Mouse (Mus musculus): ENCODE results near the gene Specc1. TPM values are rescaled to one million over a fixed set of nuclear protein-coding genes. Genes with fewer than 3 reads are reported as not detected.

Gene Specc1
- polyA plus RNA-seq, 1 experiment from 2014 or later: 8.7 TPM

DNA sequence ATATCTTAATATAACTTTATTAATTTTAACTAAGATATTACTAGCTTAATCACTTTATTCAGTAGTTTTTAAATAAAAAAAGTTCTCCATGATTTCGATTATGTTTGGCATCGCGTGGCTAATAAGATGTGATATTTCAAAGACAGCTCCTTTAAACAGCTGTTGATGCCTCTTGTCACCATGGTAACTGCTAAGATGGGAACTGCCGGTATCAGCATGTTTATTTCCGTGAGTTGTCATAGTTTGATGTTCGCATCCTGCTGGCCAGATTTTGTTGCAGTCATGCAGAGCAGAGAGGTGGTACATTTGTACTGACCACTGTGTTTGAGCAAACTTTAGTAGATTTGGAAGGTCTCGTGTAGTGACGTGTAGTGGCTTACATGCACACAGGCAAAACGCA is 33.1 kb downstream of the Specc1 start:
- 59% methylated on average over 9 of the region's 9 CpGs for WGBS
- Histone ChIP-seq H3K4me2 (ENCODE audit: low read length) (no peak overlapping the region), H3K27ac (no peak overlapping the region), H3K36me3 (ENCODE audit: insufficient read depth, low read length) (no peaks in the 10 kb centered on the region), H3K4me1 (replicated peaks; ENCODE audit: insufficient read depth, low read length) (no peaks in the 10 kb centered on the region), H3K27me3 (ENCODE audit: insufficient read depth, low read length) (no peaks in the 10 kb centered on the region), H3K9ac (ENCODE audit: low read depth, low read length) (no peak overlapping the region), H3K9me3 (replicated peaks; ENCODE audit: low read length) (no peaks in the 10 kb centered on the region), H3K4me3 (replicated peaks; ENCODE audit: low read depth, low read length) (no peak overlapping the region)
- ATAC-seq (replicated peaks; ENCODE audit: low FRiP score, low read depth): no peak
- no peak for TF ChIP-seq CTCF (IDR thresholded peaks at IDR 0.05; ENCODE audit: low read depth)
- peak; percentile 37 for DNase-seq (ENCODE audit: low spot score)

DNA sequence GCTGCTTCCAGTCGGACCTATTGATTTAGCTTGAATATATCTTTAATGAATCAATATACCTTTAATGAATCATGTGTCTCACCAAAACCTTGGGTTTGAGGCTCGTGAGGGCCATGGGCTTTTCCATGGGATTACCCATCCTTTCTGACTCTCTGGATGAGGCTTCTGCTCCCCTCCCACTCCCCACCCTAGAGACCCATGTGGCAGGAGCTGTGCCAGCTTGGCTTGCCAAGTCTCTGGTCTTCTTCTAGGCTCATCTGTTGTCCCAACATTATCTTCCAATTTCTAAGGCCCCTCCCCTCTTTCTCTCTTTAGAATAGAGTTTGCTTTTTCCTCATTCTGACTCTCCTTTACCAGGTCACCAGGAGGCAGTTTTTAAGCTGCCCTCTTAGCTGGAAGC is 35.0 kb downstream of the Specc1 start:
- DNase-seq (ENCODE audit: low spot score) (no peak), ATAC-seq (replicated peaks; ENCODE audit: low FRiP score, low read depth) (no peak)
- no peaks in the 10 kb centered on the region for H3K9me3 ChIP-seq (replicated peaks; ENCODE audit: low read length)
- H3K36me3 ChIP-seq (ENCODE audit: insufficient read depth, low read length): no peaks in the 10 kb centered on the region
- no peaks in the 10 kb centered on the region for H3K4me1 ChIP-seq (replicated peaks; ENCODE audit: insufficient read depth, low read length)
- 85% methylated on average over 2 of the region's 2 CpGs for WGBS
- H3K4me3 ChIP-seq (replicated peaks; ENCODE audit: low read depth, low read length): no peak overlapping the region
- no peak overlapping the region for H3K27ac ChIP-seq
- TF ChIP-seq CTCF (IDR thresholded peaks at IDR 0.05; ENCODE audit: low read depth): no peak
- no peaks in the 10 kb centered on the region for H3K27me3 ChIP-seq (ENCODE audit: insufficient read depth, low read length)
- H3K4me2 ChIP-seq (ENCODE audit: low read length): no peak overlapping the region
- H3K9ac ChIP-seq (ENCODE audit: low read depth, low read length): no peak overlapping the region

DNA sequence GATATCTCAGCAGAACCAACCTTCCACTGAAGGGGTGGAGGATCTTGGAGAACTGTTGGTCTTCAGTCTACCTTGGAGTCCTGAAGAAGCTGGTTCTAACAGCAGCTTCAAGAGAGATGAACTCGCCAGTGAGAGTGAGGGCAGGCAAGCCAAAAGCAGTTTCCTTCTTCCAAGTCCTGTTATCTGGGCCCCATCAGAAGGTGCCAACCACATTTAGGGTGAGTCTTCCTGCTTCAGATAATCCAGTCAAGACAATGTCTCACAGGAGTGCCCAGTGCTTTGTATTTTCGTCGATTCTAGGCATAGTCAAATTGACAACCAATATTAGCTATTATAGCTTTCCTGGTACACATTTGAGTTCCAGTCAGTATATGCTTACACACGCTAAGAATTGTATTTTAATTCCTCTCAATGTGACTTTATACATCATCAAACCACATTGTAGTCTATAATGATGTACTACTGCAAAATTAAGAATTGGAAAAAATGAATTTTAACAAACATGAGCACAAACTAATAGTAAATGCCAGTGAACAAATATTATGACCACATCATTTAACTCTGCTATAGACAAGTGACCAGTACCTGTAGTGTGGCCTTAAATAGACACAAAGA is 36.2 kb downstream of the Specc1 start:
- H3K4me2 ChIP-seq (ENCODE audit: low read length): no peak overlapping the region
- H3K27me3 ChIP-seq (ENCODE audit: insufficient read depth, low read length): no peaks in the 10 kb centered on the region
- H3K4me3 ChIP-seq (replicated peaks; ENCODE audit: low read depth, low read length): no peak overlapping the region
- TF ChIP-seq CTCF (IDR thresholded peaks at IDR 0.05; ENCODE audit: low read depth): no peak
- DNase-seq (ENCODE audit: low spot score): no peak
- H3K9ac ChIP-seq (ENCODE audit: low read depth, low read length): no peak overlapping the region
- H3K4me1 ChIP-seq (replicated peaks; ENCODE audit: insufficient read depth, low read length): no peaks in the 10 kb centered on the region
- no peak overlapping the region for H3K27ac ChIP-seq
- 84% methylated on average over 4 of the region's 4 CpGs for WGBS
- ATAC-seq (replicated peaks; ENCODE audit: low FRiP score, low read depth): no peak
- H3K9me3 ChIP-seq (replicated peaks; ENCODE audit: low read length): no peaks in the 10 kb centered on the region
- H3K36me3 ChIP-seq (ENCODE audit: insufficient read depth, low read length): no peaks in the 10 kb centered on the region

DNA sequence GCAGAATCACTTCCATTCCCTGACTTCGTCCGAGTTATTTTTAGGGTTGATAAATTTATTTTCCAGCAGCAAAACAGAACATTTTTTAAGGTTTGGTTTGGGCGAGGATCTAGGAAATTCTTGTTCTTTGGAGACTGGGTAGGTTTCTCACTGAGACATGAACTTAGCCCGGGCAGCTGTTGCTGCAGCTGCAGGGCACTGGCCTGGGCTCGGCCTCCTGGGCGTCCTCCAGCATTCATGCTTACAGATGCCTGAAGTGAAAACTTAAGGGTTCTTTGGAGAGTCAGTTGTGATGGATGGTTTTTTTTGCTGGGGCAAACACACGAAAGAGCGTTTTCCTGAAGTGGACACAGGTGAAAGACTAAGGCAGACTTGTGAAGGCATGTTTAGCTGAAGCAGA is 42.9 kb downstream of the Specc1 start:
- 78% methylated on average over 8 of the region's 8 CpGs for WGBS
- no peak for TF ChIP-seq CTCF (IDR thresholded peaks at IDR 0.05; ENCODE audit: low read depth)
- H3K36me3 ChIP-seq (ENCODE audit: insufficient read depth, low read length): no peaks in the 10 kb centered on the region
- no peaks in the 10 kb centered on the region for H3K27me3 ChIP-seq (ENCODE audit: insufficient read depth, low read length)
- H3K9me3 ChIP-seq (replicated peaks; ENCODE audit: low read length): no peaks in the 10 kb centered on the region
- ATAC-seq (replicated peaks; ENCODE audit: low FRiP score, low read depth): no peak
- no peak overlapping the region for H3K27ac ChIP-seq
- no peak overlapping the region for H3K4me2 ChIP-seq (ENCODE audit: low read length)
- H3K4me3 ChIP-seq (replicated peaks; ENCODE audit: low read depth, low read length): no peak overlapping the region
- DNase-seq (ENCODE audit: low spot score): no peak
- no peaks in the 10 kb centered on the region for H3K4me1 ChIP-seq (replicated peaks; ENCODE audit: insufficient read depth, low read length)
- H3K9ac ChIP-seq (ENCODE audit: low read depth, low read length): no peak overlapping the region

DNA sequence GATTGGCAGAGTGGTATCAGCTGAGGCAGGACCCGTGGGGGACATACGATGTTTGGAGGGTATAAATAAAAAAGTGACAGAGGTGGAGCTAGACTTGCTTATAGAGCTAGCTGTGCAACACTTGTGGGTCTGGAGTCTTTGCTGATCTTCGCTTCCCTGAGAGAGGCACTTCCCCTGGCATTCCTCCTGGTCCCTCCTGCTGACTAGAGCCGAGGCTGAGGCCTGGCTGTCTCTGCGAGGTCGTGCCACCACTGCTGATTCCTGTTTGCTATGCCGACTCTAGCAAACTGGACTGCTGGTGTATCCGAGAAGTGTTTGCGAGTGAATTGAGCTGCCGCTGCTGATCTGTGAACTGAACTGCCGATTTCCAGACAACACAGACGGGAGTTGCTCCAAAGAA is 43.5 kb downstream of the Specc1 start:
- H3K4me1 ChIP-seq (replicated peaks; ENCODE audit: insufficient read depth, low read length): no peaks in the 10 kb centered on the region
- H3K4me3 ChIP-seq (replicated peaks; ENCODE audit: low read depth, low read length): no peak overlapping the region
- no peaks in the 10 kb centered on the region for H3K27me3 ChIP-seq (ENCODE audit: insufficient read depth, low read length)
- H3K27ac ChIP-seq: no peak overlapping the region
- H3K9ac ChIP-seq (ENCODE audit: low read depth, low read length): no peak overlapping the region
- no peak overlapping the region for H3K4me2 ChIP-seq (ENCODE audit: low read length)
- TF ChIP-seq CTCF (IDR thresholded peaks at IDR 0.05; ENCODE audit: low read depth): no peak
- H3K9me3 ChIP-seq (replicated peaks; ENCODE audit: low read length): no peaks in the 10 kb centered on the region
- DNase-seq (ENCODE audit: low spot score) (no peak), ATAC-seq (replicated peaks; ENCODE audit: low FRiP score, low read depth) (no peak)
- no peaks in the 10 kb centered on the region for H3K36me3 ChIP-seq (ENCODE audit: insufficient read depth, low read length)
- 89% methylated on average over 12 of the region's 12 CpGs for whole genome bisulfite sequencing

DNA sequence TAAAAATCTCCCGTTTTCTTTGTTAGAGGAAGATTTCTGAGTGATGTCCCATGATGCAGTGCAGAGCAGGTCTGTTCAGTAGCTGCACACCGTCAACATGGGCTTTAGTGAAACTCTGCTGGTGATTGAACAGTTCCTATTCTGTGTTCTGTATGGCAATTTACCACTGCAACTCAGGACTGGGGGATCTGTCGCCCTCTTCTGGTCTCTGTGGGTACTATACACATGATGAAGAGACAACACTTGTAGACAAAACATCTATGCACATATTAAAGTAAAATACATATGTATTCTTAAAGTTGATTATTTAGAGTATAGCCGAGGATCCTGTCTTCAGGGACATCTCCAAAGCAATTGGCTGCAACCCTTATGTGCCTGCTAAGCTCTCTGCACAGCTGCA is 45.4 kb downstream of the Specc1 start:
- Histone ChIP-seq H3K27ac (no peak overlapping the region), H3K4me3 (replicated peaks; ENCODE audit: low read depth, low read length) (no peak overlapping the region), H3K4me2 (ENCODE audit: low read length) (no peak overlapping the region), H3K27me3 (ENCODE audit: insufficient read depth, low read length) (no peaks in the 10 kb centered on the region), H3K36me3 (ENCODE audit: insufficient read depth, low read length) (no peaks in the 10 kb centered on the region), H3K9ac (ENCODE audit: low read depth, low read length) (no peak overlapping the region), H3K9me3 (replicated peaks; ENCODE audit: low read length) (no peaks in the 10 kb centered on the region), H3K4me1 (replicated peaks; ENCODE audit: insufficient read depth, low read length) (0 out of 2 replicates have a peak, but pooled peaks cover 13% of the 10 kb centered on the region)
- 80% methylated on average over 4 of the region's 4 CpGs for WGBS
- TF ChIP-seq CTCF (IDR thresholded peaks at IDR 0.05; ENCODE audit: low read depth): peak; percentile 59
- ATAC-seq (replicated peaks; ENCODE audit: low FRiP score, low read depth): no peak
- peak; percentile 9 for DNase-seq (ENCODE audit: low spot score)

- ATAC-seq (replicated peaks; ENCODE audit: low FRiP score, low read depth): no peak
These were observed 48.3 kb downstream of the Specc1 start for GRCm38 (mm10) chr11:62004881-62005240.

More at GRCm38 (mm10) chr11:62004881-62005240, 48.3 kb downstream of the Specc1 start:
- peak; percentile 16 for DNase-seq (ENCODE audit: low spot score)
- no peaks in the 10 kb centered on the region for H3K27me3 ChIP-seq (ENCODE audit: insufficient read depth, low read length)
- no peaks in the 10 kb centered on the region for H3K9me3 ChIP-seq (replicated peaks; ENCODE audit: low read length)
- H3K4me1 ChIP-seq (replicated peaks; ENCODE audit: insufficient read depth, low read length): 0 out of 2 replicates have a peak, but pooled peaks cover 13% of the 10 kb centered on the region
- no peak overlapping the region for H3K9ac ChIP-seq (ENCODE audit: low read depth, low read length)
- H3K4me3 ChIP-seq (replicated peaks; ENCODE audit: low read depth, low read length): no peak overlapping the region
- 49% methylated on average over 6 of the region's 6 CpGs for WGBS
- TF ChIP-seq CTCF (IDR thresholded peaks at IDR 0.05; ENCODE audit: low read depth): no peak
- no peak overlapping the region for H3K4me2 ChIP-seq (ENCODE audit: low read length)
- H3K27ac ChIP-seq: no peak overlapping the region
- no peaks in the 10 kb centered on the region for H3K36me3 ChIP-seq (ENCODE audit: insufficient read depth, low read length)
